Mouse (Mus musculus) MEL (cell line): Measurements from ENCODE around the gene Gm6377. TPM values are rescaled to one million over a fixed set of nuclear protein-coding genes. Genes with fewer than 3 reads are reported as not detected.

ENCODE experiments used
- DNase-seq: peaks from one replicate; pipeline ENCODE4 v3.0.0; 2011; ENCODE audit warnings: low read depth, low spot score
- H3K27ac ChIP-seq: 2 replicates; pipeline ENCODE4 v1.5.1; 2012; ENCODE audit warnings: low read depth, mild to moderate bottlenecking, control low read depth, low read length, moderate library complexity; ENCODE audit not compliant: control insufficient read depth
- H3K27me3 ChIP-seq, 2 experiments: fragments of 150-350 bp in 1 of 2; sonication (generic) in 1 of 2; 2 replicates each; pipeline ENCODE4 v1.6.1; 2012; ENCODE audit warnings: low read length in 2 of 2, mild to moderate bottlenecking in 2 of 2, improper control_type of control experiment in 1 of 2, moderate library complexity in 1 of 2; ENCODE audit not compliant: insufficient read depth in 2 of 2, control insufficient read depth in 1 of 2
- H3K36me3 ChIP-seq, 2 experiments: 2 replicates each; pipeline ENCODE4 v1.6.1; 2012 to 2014; ENCODE audit warnings: low read length in 2 of 2, improper control_type of control experiment in 1 of 2, inconsistent platforms in 1 of 2, mild to moderate bottlenecking in 1 of 2; ENCODE audit not compliant: insufficient read depth in 2 of 2, control insufficient read depth in 1 of 2
- H3K4me1 ChIP-seq, 2 experiments: fragments of 150-350 bp in 1 of 2; sonication (generic) in 1 of 2; 2 replicates each; pipeline ENCODE4 v1.6.1; 2012; ENCODE audit warnings: low read length in 2 of 2, improper control_type of control experiment in 1 of 2, mild to moderate bottlenecking in 1 of 2; ENCODE audit not compliant: insufficient read depth in 2 of 2, control insufficient read depth in 1 of 2
- H3K4me3 ChIP-seq, 2 experiments: fragments of 150-350 bp in 1 of 2; sonication (generic) in 1 of 2; 2 replicates each; pipeline ENCODE4 v1.5.1; 2012; ENCODE audit warnings: low read depth in 2 of 2, low read length in 2 of 2, mild to moderate bottlenecking in 2 of 2, moderate library complexity in 2 of 2, control low read depth in 1 of 2, improper control_type of control experiment in 1 of 2; ENCODE audit not compliant: control insufficient read depth in 1 of 2, insufficient read depth in 1 of 2
- H3K79me2 ChIP-seq: 2 replicates; pipeline ENCODE4 v1.6.1; 2012; ENCODE audit warnings: mild to moderate bottlenecking, low read length, moderate library complexity; ENCODE audit not compliant: control insufficient read depth, poor library complexity, insufficient read depth
- H3K9ac ChIP-seq: 2 replicates; pipeline ENCODE4 v1.6.1; 2012; ENCODE audit warnings: low read depth, mild to moderate bottlenecking, control low read depth, low read length, moderate library complexity; ENCODE audit not compliant: control insufficient read depth, poor library complexity, severe bottlenecking
- H3K9me3 ChIP-seq: fragments of 150-350 bp; sonication (generic); replicated peaks from 2 replicates; pipeline ENCODE4 v1.6.1; 2012; ENCODE audit warnings: mild to moderate bottlenecking, low read length, improper control_type of control experiment, moderate library complexity; ENCODE audit not compliant: insufficient read depth
- BHLHE40 ChIP-seq: IDR thresholded peaks from 2 replicates; pipeline ENCODE4 v1.6.1; 2012; ENCODE audit warnings: low read depth, mild to moderate bottlenecking, inconsistent platforms, low read length, improper control_type of control experiment, borderline replicate concordance
- CTCF ChIP-seq, 3 experiments: IDR thresholded peaks in 2 of 3; conservative IDR thresholded peaks in 1 of 3; 2 replicates each; pipeline ENCODE4 v1.5.1; 2011 to 2012; ENCODE audit warnings: low read length in 3 of 3, low read depth in 2 of 3, mild to moderate bottlenecking in 2 of 3, improper control_type of control experiment in 1 of 3, inconsistent platforms in 1 of 3, mixed read lengths in 1 of 3, moderate library complexity in 1 of 3; ENCODE audit not compliant: control insufficient read depth in 1 of 3, insufficient read depth in 1 of 3, poor library complexity in 1 of 3, severe bottlenecking in 1 of 3
- ELF1 ChIP-seq: IDR thresholded peaks from 2 replicates; pipeline ENCODE4 v1.6.1; 2014; ENCODE audit warnings: low read depth, mild to moderate bottlenecking, inconsistent platforms, low read length, improper control_type of control experiment, moderate library complexity
- EP300 ChIP-seq, 2 experiments: IDR thresholded peaks; 2 replicates each; pipeline ENCODE4 v1.6.1; 2011; ENCODE audit warnings: improper control_type of control experiment in 2 of 2, low read length in 2 of 2, low read depth in 1 of 2, mild to moderate bottlenecking in 1 of 2
- GATA1 ChIP-seq: IDR thresholded peaks from 2 replicates; pipeline ENCODE4 v1.6.1; 2011; ENCODE audit warnings: low read depth, low read length, improper control_type of control experiment
- KAT2A ChIP-seq: conservative IDR thresholded peaks from 2 replicates; pipeline ENCODE4 v1.6.1; 2012; ENCODE audit warnings: low read depth, low read length, improper control_type of control experiment, inconsistent platforms
- MAX ChIP-seq: IDR thresholded peaks from 2 replicates; pipeline ENCODE4 v1.6.1; 2011; ENCODE audit warnings: low read length, improper control_type of control experiment
- MEF2A ChIP-seq: IDR thresholded peaks from 2 replicates; pipeline ENCODE4 v1.6.1; 2014; ENCODE audit warnings: low read depth, mild to moderate bottlenecking, inconsistent platforms, low read length, improper control_type of control experiment; ENCODE audit not compliant: poor library complexity, insufficient replicate concordance, severe bottlenecking; ENCODE audit errors: extremely low read depth
- MXI1 ChIP-seq: IDR thresholded peaks from 2 replicates; pipeline ENCODE4 v1.6.1; 2011; ENCODE audit warnings: mild to moderate bottlenecking, low read depth, low read length, improper control_type of control experiment
- MYB ChIP-seq: IDR thresholded peaks from 2 replicates; pipeline ENCODE4 v1.6.1; 2011; ENCODE audit warnings: mild to moderate bottlenecking, low read depth, low read length, improper control_type of control experiment
- NELFE ChIP-seq: IDR thresholded peaks from 2 replicates; pipeline ENCODE4 v1.6.1; 2011; ENCODE audit warnings: low read depth, low read length, improper control_type of control experiment
- NRF1 ChIP-seq: IDR thresholded peaks from 2 replicates; pipeline ENCODE4 v1.6.1; 2014; ENCODE audit warnings: low read depth, mild to moderate bottlenecking, inconsistent platforms, low read length, improper control_type of control experiment, moderate library complexity; ENCODE audit not compliant: poor library complexity, insufficient read depth, severe bottlenecking
- POLR2A ChIP-seq, 2 experiments: IDR thresholded peaks; 2 replicates each; pipeline ENCODE4 v1.6.1; 2011 to 2012; ENCODE audit warnings: low read length in 2 of 2, mild to moderate bottlenecking in 2 of 2, control low read depth in 1 of 2, improper control_type of control experiment in 1 of 2, low read depth in 1 of 2, moderate library complexity in 1 of 2; ENCODE audit not compliant: control insufficient read depth in 1 of 2, insufficient read depth in 1 of 2, poor library complexity in 1 of 2
- POLR2AphosphoS5 ChIP-seq: IDR thresholded peaks from 2 replicates; pipeline ENCODE4 v1.6.1; 2012; ENCODE audit warnings: low read depth, borderline replicate concordance, mild to moderate bottlenecking, inconsistent platforms, low read length, moderate library complexity, mixed read lengths
- RAD21 ChIP-seq: IDR thresholded peaks from 2 replicates; pipeline ENCODE4 v1.6.1; 2011; ENCODE audit warnings: mild to moderate bottlenecking, low read depth, low read length, improper control_type of control experiment
- RCOR1 ChIP-seq: IDR thresholded peaks from 2 replicates; pipeline ENCODE4 v1.6.1; 2012; ENCODE audit warnings: low read depth, mild to moderate bottlenecking, inconsistent platforms, low read length, improper control_type of control experiment
- SIN3A ChIP-seq: IDR thresholded peaks from 2 replicates; pipeline ENCODE4 v1.6.1; 2012; ENCODE audit warnings: low read length, improper control_type of control experiment, inconsistent platforms
- SMC3 ChIP-seq: IDR thresholded peaks from 2 replicates; pipeline ENCODE4 v1.6.1; 2011; ENCODE audit warnings: low read depth, low read length, improper control_type of control experiment
- TAL1 ChIP-seq: IDR thresholded peaks from 2 replicates; pipeline ENCODE4 v1.6.1; 2012; ENCODE audit warnings: mild to moderate bottlenecking, inconsistent platforms, low read length, moderate library complexity, mixed read lengths
- TBP ChIP-seq: IDR thresholded peaks from 2 replicates; pipeline ENCODE4 v1.8.0; 2011; ENCODE audit warnings: low read depth, low read length, improper control_type of control experiment
- TCF12 ChIP-seq: IDR thresholded peaks from 2 replicates; pipeline ENCODE4 v1.6.1; 2014; ENCODE audit warnings: low read depth, mild to moderate bottlenecking, inconsistent platforms, low read length, improper control_type of control experiment, moderate library complexity
- USF1 ChIP-seq: IDR thresholded peaks from 2 replicates; pipeline ENCODE4 v1.6.1; 2014; ENCODE audit warnings: low read depth, mild to moderate bottlenecking, inconsistent platforms, low read length, improper control_type of control experiment, moderate library complexity
- ZC3H11A ChIP-seq: IDR thresholded peaks from 2 replicates; pipeline ENCODE4 v1.6.1; 2012; ENCODE audit warnings: low read depth, mild to moderate bottlenecking, inconsistent platforms, low read length, improper control_type of control experiment
- ZMIZ1 ChIP-seq: IDR thresholded peaks from 2 replicates; pipeline ENCODE4 v1.6.1; 2012; ENCODE audit warnings: low read depth, mild to moderate bottlenecking, inconsistent platforms, low read length, improper control_type of control experiment, moderate library complexity
- ZNF384 ChIP-seq: IDR thresholded peaks from 2 replicates; pipeline ENCODE4 v1.6.1; 2012; ENCODE audit warnings: low read depth, mild to moderate bottlenecking, inconsistent platforms, low read length, improper control_type of control experiment
- polyA plus RNA-seq, 2 experiments: library from polyadenylated mRNA; stranded (reverse) in 1 of 2; unstranded in 1 of 2; fragments of >175 nt in 1 of 2; fragments of >200 nt in 1 of 2; gene quantifications; 2 replicates each; pipeline versions ENCODE4 v1.2.1 to v1.2.4; 2012; ENCODE audit warnings: low replicate concordance in 2 of 2, low read depth in 1 of 2; ENCODE audit not compliant: insufficient read length in 2 of 2, insufficient read depth in 1 of 2, missing spikeins in 1 of 2
- total RNA-seq: library from RNA; depleted of rRNA; stranded (reverse); fragments of 300-350 nt; gene quantifications from 2 replicates; pipeline ENCODE4 v1.2.3, GENCODE M21; 2012

Gene Gm6377
- total and polyA plus RNA-seq, 3 experiments: 0.07 to 0.08 TPM; not detected in 1

GRCm38 (mm10) chrX:109235383-109236036 lies 39.0 kb downstream of the Gm6377 start:
- no peak for DNase-seq
- H3K27me3 ChIP-seq: no peaks in the 10 kb centered on the region
- no peaks in the 10 kb centered on the region for H3K36me3 ChIP-seq
- H3K79me2 ChIP-seq: no peaks in the 10 kb centered on the region; the same call in 1 of the 2 replicates
- H3K4me3 ChIP-seq: no peak overlapping the region
- H3K9ac ChIP-seq: no peak overlapping the region
- no peak overlapping the region for H3K27ac ChIP-seq
- TF ChIP-seq ZMIZ1 (no peak), POLR2A (IDR thresholded peaks at IDR 0.05; ENCODE audit: control insufficient read depth in 1 of 2, insufficient read depth in 1 of 2, low read depth in 1 of 2, low read length in 2 of 2, poor library complexity in 1 of 2) (no peak), RCOR1 (no peak), GATA1 (no peak), ELF1 (no peak), BHLHE40 (no peak), RAD21 (no peak), KAT2A (no peak), NELFE (no peak), SIN3A (no peak), TCF12 (no peak), NRF1 (no peak), MEF2A (no peak), TAL1 (no peak), MYB (no peak), TBP (no peak), ZNF384 (no peak), MAX (no peak)
- H3K9me3 ChIP-seq: no peaks in the 10 kb centered on the region
- no peaks in the 10 kb centered on the region for H3K4me1 ChIP-seq

GRCm38 (mm10) chrX:109238163-109238562 lies 41.6 kb downstream of the Gm6377 start:
- DNase-seq: peak; percentile 69
- H3K27ac ChIP-seq: no peak overlapping the region

More at GRCm38 (mm10) chrX:109238163-109238562, 41.6 kb downstream of the Gm6377 start:
- no peaks in the 10 kb centered on the region for H3K36me3 ChIP-seq
- H3K9me3 ChIP-seq: no peaks in the 10 kb centered on the region
- TF ChIP-seq KAT2A: no peak
- no peak for TF ChIP-seq USF1
- TF ChIP-seq EP300 (IDR thresholded peaks at IDR 0.05; ENCODE audit: low read depth in 1 of 2, low read length in 2 of 2): peak in 1 of 2 experiments; percentile 10; a peak in 1 of 4 replicates
- TF ChIP-seq POLR2AphosphoS5: no peak
- TF ChIP-seq NELFE: no peak
- no peak for TF ChIP-seq TBP
- peak; percentile 88 for TF ChIP-seq ZC3H11A
- peak; percentile 94 for TF ChIP-seq SMC3
- TF ChIP-seq MXI1: no peak
- TF ChIP-seq ZNF384: peak; percentile 42; the same call in 1 of the 2 replicates
- TF ChIP-seq RAD21: peak; percentile 95
- TF ChIP-seq RCOR1: no peak
- TF ChIP-seq SIN3A: 0 out of 2 replicates have a peak, but pooled peaks have one; percentile 36
- TF ChIP-seq CTCF (IDR thresholded peaks at IDR 0.05 in 2 of 3, conservative IDR thresholded peaks at IDR 0.05 in 1 of 3; ENCODE audit: control insufficient read depth in 1 of 3, insufficient read depth in 1 of 3, low read depth in 2 of 3, low read length in 3 of 3, poor library complexity in 1 of 3, severe bottlenecking in 1 of 3): peak in 2 of 3 experiments; percentile 61 to 92; a peak in 4 of 6 replicates
- H3K27me3 ChIP-seq: no peaks in the 10 kb centered on the region
- H3K79me2 ChIP-seq: no peaks in the 10 kb centered on the region; the same call in 1 of the 2 replicates
- no peaks in the 10 kb centered on the region for H3K4me1 ChIP-seq
- no peak overlapping the region for H3K9ac ChIP-seq
- H3K4me3 ChIP-seq: no peak overlapping the region
